Mouse (Mus musculus): ENCODE results near the gene Chst12.

Gene Chst12

DNA sequence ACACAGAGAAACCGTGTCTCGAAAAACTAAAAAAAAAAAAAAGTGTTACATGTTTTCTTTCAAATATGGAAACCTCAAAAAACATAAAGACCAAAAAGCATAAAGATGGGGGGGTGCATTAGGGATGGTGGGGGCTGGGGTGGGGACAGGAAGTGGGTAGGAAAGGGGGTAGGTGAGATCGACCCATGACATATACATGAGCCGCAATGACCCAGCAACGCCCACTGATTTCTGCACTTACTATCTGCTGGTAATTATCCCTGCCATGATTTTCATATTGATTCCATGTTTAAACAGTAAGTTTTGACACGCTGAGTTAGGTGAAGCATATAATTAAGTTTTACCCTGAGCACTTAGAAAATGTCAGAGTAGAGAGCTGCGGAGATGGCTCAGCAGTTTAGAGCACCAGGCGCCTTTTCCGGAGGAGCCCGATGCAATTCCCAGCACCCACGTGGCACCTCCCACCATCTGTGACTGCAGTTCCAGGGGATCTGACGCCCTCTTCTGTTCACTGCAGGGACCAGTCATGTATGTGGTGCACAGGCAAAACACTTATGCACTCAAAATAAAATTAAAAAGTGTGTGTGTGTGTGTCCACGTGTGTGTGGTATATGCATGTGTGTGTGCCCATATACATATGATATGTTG lies 65.0 kb downstream of the Chst12 start:
- no peak for DNase-seq (ENCODE audit: low spot score in 2 of 2)

DNA sequence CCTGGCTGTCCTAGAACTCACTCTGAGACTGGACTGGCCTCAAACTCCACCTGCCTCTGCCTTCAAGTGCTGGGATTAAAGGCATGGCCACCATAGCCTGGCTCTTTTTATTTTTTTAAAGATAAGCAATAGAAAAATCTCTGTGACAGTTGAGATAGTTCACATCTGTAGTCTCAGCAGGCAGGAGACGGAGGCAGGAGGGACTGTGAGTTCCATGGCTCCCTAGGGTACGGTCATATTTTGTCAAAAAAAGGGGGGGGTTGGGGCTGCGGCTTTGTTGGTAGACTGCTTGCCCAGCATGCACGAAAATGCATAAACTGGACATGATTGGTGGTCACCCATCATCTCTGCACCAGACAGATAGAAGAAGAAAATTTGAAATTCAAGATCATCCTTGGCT lies 65.9 kb downstream of the Chst12 start:
- no peak for DNase-seq (ENCODE audit: low spot score in 2 of 2)

DNA sequence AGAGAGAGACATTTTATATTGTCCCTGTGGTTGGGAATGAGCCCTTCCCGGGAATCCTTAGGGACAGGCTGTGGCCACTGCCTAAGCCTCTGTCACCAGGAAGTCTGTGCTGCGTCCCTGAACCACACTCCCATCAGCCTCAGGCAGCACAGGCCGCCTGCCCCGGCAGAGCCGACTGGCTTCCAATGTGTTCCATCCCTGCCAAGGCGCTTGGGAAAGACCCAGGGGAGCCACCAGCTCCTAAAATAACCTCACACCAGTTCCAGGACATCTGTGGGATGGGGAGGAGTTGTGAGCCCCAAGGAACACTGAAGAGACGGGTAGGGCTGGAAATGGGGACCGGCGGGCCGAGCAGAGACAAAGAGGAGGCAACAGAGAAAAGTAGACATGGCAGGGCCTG lies 66.3 kb downstream of the Chst12 start:
- peak; percentile 92 to 94 for DNase-seq (ENCODE audit: low spot score in 2 of 2)

DNA sequence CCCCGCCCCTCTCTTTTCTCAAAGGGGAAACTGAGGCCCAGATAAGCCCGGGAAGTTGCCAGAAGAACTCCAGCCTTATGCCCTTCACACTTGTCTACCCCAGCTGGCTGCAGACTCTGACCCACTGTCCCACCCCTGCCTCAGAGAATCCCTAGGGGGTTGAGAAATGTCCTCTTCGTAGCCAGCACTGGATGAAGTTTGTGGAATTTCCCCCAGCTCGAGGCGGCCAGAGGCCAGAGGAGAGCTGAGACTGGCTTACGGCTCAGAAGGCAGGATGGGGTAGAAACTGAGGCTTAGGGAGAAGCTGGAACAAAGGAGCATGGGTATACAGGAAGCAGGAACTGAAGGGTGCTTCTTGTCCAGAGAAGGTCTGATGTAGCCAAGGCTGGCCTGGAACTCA lies 67.3 kb downstream of the Chst12 start:
- DNase-seq (ENCODE audit: low spot score in 2 of 2), result peak; percentile 85 to 86

All from heart, adult 9 months (tissue).